Mouse (Mus musculus) kidney, adult 11 months (tissue): ENCODE measurements around the gene Cacng3.

Experiments
- DNase-seq: peaks from one replicate; pipeline ENCODE4 v3.0.0; 2022

Cacng3 gene

GRCm38 (mm10) chr7:122670442-122670872 is at the start of gene Cacng3:
Cacng3 (plus strand) TSS chr7:122670492.
- DNase-seq, result no peak

- no peak for DNase-seq
These were observed 48.0 kb upstream of the Cacng3 start for GRCm38 (mm10) chr7:122622125-122622774.

DNA sequence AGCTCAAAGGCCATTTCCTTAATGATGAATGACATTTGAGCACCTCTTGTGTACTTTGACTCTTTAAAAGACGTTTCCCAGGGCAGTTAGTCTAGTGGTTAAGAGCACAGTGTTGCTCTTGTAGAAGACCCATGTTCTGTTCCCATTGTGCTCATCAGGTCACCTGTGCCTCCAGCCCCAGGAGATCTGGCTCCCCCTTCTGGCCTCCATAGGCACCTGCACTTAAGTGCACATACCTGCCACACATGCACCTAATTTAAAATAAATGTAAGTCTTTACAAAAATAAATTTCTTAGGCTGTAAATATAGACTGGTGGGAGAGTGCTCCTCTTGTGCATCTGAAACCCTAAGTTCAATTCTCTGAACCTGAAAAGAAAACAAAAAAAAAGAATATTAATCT is 46.5 kb upstream of the Cacng3 start:
- DNase-seq, result no peak

- no peak for DNase-seq
These were observed 42.2 kb upstream of the Cacng3 start for GRCm38 (mm10) chr7:122628050-122628449.

DNA sequence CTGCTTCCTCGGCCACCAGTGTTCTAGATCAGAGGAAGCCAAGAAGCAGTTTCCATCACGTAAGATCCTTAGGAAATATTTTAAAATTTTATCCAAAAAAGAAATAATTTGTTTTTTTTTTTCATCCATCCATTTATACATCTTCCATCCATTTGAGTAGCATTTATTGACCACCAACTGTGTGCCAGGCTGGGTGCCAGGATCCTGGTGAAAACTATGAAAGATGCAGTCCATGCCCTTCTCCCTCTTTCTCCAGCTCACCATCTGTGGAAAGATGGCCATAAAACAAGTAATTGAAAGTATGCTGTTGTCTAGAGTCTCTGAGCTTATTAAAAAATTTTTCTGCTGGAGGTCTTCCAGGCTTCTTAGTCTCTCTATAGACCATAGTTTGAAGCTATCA is 39.9 kb upstream of the Cacng3 start:
- no peak for DNase-seq

DNA sequence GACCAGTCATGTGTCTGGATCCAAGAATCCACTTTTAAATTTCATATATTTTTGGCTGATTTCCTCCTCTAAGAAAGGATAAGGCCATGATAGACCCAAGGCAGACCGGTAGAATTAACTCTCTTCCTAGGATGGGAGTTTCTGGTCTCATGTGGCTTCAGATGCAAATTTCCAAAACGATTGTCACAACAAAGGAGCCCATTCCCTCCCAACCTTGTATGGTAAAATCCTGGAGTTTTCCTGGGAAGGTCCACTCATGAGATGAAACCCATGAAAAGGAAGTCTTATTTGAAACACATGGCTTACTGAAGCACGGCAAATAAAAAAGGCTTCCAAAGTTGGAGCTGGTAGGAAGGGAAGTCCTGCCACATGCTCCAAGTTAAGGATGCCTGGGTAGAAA is 39.1 kb upstream of the Cacng3 start:
- no peak for DNase-seq

DNA sequence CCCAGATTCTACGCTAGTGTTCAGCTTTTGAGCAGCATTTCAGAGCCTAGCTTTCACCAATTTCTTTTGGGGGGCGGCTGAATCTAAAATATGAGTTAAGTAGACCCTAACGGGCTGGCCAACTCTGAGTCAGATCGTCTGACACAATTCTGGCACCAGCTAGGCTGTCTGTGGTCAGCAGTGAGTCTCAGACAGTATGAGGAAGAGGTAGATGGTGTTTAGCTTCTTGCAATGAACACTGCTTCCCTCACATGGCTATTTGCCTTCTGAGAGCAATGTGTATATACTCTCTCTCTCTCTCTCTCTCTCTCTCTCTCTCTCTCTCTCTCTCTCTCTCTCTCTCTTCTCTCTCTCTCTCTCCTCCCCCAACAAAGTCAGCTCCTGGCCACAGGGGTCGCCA is 37.3 kb upstream of the Cacng3 start:
- no peak for DNase-seq

DNA sequence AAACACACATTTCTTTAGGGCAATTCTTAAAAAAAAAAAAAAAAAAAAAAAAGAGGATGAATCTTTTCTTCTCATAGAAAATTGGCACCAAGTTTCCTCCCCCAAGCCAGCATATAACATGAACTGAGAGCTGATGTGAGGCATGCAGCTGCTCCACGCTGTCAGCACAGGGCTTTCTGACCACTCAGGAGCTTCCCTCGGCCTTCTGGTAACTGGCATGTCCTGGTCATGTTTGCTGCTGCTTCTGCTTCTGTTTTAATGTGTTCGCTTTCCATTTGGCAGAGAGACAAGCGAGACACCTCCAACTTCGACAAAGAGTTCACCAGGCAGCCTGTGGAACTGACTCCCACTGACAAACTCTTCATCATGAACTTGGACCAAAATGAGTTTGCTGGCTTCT is 36.8 kb upstream of the Cacng3 start:
- DNase-seq, result no peak

GRCm38 (mm10) chr7:122643676-122644075 is 26.6 kb upstream of the Cacng3 start:
- DNase-seq, result no peak

DNA sequence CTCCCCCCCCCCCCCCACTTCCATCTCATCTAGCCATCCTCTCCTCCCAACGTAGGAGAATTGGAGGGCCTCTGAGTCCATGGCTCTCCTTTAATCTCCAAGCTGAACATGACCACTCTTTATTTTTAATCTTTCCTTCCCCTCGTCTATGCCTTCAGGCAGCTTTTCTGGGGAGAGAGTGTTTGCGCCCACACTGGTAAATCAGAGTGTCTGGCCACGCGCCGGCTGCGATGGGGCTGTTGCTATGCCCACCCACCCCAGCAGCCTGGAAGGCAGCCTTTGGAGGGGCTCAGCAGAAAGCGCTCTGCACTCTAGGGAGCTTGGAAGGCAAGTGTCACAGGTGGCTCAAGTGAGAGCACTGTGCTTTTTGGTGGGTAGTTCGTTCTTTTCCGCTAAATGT is 21.0 kb upstream of the Cacng3 start:
- no peak for DNase-seq

GRCm38 (mm10) chr7:122652523-122652922 is 17.8 kb upstream of the Cacng3 start:
- DNase-seq, result no peak

- DNase-seq, result no peak
These were observed 13.6 kb upstream of the Cacng3 start for GRCm38 (mm10) chr7:122656671-122657070.

DNA sequence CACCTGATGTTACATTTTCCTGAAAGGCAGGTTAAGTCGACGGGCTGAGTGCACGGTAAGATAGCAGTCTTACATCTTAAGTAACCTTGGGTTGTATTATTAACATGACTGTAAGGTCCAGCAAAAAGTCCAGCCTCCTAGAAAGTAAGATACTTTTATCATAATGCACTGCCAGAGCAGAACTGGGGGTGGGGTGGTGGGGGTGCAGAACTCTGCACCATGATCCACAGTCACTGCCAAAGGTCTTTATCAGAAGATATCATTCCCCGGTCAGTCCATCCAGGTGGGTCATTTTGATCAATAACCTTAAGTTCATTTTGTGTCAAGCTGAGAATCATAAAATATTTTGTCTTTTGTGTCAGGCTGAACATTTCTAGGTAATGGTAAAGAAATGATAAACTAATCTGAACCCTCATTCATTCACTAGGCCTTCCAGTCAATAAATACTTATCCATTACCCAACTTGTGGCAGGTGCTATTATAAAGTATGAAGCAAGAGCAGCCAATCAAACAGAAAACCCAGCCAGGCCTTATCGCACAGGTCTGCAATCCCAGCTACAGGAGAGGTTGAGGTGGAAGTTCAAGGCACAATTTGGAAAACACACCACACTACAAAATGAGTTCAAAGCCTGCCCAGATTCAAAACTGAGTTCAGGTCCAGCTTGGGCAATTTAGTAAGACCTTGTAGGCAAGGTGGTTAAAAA is 12.7 kb upstream of the Cacng3 start:
- DNase-seq, result no peak

GRCm38 (mm10) chr7:122665311-122666049 is 4.8 kb upstream of the Cacng3 start:
- no peak for DNase-seq

GRCm38 (mm10) chr7:122667903-122668302 is 2.4 kb upstream of the Cacng3 start:
- DNase-seq, result no peak

DNA sequence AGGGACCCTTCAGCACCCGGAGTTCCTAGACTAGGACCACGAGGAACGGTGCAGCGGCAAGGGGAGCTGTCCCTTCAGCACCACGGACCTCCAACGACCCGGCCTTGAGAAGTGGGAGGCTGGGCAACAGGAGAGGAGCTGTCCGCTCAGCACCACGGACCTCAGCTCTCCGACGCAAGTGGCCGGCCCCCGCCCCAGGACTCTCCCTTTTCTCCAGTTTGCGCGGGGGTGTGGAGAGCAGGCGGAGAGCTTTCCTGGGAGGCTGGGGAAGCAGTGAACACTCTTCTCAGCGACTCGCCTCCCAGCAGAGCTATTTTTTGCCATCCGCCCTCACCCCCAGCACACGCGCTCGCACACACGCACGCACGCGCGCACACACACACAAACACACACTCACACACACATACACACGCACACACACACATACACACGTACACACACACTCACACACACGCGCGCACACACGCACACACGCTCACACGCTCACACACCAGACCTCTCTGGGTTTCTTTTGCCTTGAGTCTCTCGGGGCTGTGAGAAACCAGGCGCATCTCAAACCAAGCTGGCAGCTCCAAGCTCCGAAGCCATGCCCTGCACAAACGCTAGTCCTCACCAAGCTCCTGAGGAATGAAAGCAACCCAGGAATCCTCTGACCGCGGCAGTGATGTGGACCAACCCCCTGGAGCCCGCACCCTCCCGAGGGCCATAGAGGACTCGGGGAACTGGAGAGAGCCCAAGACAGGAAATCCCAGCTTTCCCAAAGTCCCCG is 765 bp downstream of the Cacng3 start:
- peak; percentile 59 for DNase-seq

- DNase-seq, result no peak
These were observed 2.7 kb downstream of the Cacng3 start for GRCm38 (mm10) chr7:122672981-122673380.

- DNase-seq, result no peak
These were observed 4.9 kb downstream of the Cacng3 start for GRCm38 (mm10) chr7:122675207-122675606.

GRCm38 (mm10) chr7:122701751-122702150 is 31.5 kb downstream of the Cacng3 start:
- DNase-seq, result no peak

GRCm38 (mm10) chr7:122702443-122702842 is 32.2 kb downstream of the Cacng3 start:
- DNase-seq, result no peak

DNA sequence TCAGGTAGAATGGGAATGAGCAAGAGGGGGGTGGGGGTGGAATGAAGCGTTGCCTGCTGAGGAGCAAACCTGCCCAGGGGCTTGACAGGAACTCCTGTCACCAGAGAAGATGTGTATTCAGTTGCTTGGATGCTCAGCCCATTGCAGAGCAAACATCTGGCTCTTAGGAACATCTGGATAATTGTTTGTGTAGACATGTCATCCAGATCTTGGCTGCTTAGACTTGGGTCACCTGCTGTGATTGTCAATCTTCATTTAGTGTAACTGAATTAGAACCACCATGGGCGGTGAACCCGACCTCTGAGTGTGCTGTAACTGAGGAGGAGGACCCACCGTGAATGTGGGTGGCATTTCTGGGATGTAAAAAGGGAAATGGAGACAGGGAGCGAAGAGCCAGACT is 36.4 kb downstream of the Cacng3 start:
- DNase-seq, result no peak

- DNase-seq, result no peak
These were observed 46.0 kb downstream of the Cacng3 start for GRCm38 (mm10) chr7:122716299-122716698.

GRCm38 (mm10) chr7:122718540-122718939 is 48.2 kb downstream of the Cacng3 start:
- no peak for DNase-seq
